Mouse (Mus musculus) neural tube, embryonic 14.5 days (tissue): Measurements from ENCODE around the gene Cox6b1. TPM values are rescaled to one million over a fixed set of nuclear protein-coding genes. Genes with fewer than 3 reads are reported as not detected.

Experiments
- ATAC-seq: fragments of 200-750 bp; cut with Nextera tagmentation; 2 replicates; pipeline ENCODE4 v1.8.0; 2017; ENCODE audit warnings: low read depth, mild to moderate bottlenecking, moderate TSS enrichment, moderate library complexity
- H3K27ac ChIP-seq: fragments of 300-500 bp; sonication (generic); 2 replicates; pipeline ENCODE4 v1.5.1; 2014; ENCODE audit warnings: low read depth, mild to moderate bottlenecking, control low read depth, low read length, moderate library complexity, mixed read lengths
- H3K27me3 ChIP-seq: fragments of 300-500 bp; sonication (generic); 2 replicates; pipeline ENCODE4 v1.6.1; 2014; ENCODE audit warnings: low read length; ENCODE audit not compliant: control insufficient read depth, insufficient read depth
- H3K36me3 ChIP-seq: fragments of 300-500 bp; sonication (generic); 2 replicates; pipeline ENCODE4 v1.6.1; 2014; ENCODE audit warnings: low read length, mixed read lengths; ENCODE audit not compliant: control insufficient read depth, insufficient read depth
- H3K4me1 ChIP-seq: fragments of 300-500 bp; sonication (generic); 2 replicates; pipeline ENCODE4 v1.6.1; 2014; ENCODE audit warnings: low read length; ENCODE audit not compliant: control insufficient read depth, insufficient read depth
- H3K4me2 ChIP-seq: fragments of 300-500 bp; sonication (generic); 2 replicates; pipeline ENCODE4 v1.6.1; 2014; ENCODE audit warnings: mild to moderate bottlenecking, low read depth, low read length, control low read depth
- H3K4me3 ChIP-seq: fragments of 300-500 bp; sonication (generic); 2 replicates; pipeline ENCODE4 v1.5.1; 2014; ENCODE audit warnings: low read depth, low read length, control low read depth, mixed read lengths
- H3K9ac ChIP-seq: fragments of 300-500 bp; sonication (generic); replicated peaks from 2 replicates; pipeline ENCODE4 v1.6.1; 2014; ENCODE audit warnings: low read depth, mild to moderate bottlenecking, control low read depth, low read length, mixed read lengths
- H3K9me3 ChIP-seq: fragments of 300-500 bp; sonication (generic); 2 replicates; pipeline ENCODE4 v1.6.1; 2016; ENCODE audit warnings: low read length; ENCODE audit not compliant: control insufficient read depth
- WGBS: fragments of 180-500 bp; shearing (Covaris S2); extraction: QIAGEN DNeasy Blood & Tissue Kit; methylation state at CpG from one replicate; pipeline ENCODE4 v1.1.7; 2014; 5-methylcytosine and 5-hydroxymethylcytosine counted together
- polyA plus RNA-seq: library from polyadenylated mRNA; unstranded; fragments of >200 nt; fragmentation: Nextera tagmentation; extraction: Ambion mirVana; gene quantifications from 2 replicates; pipeline ENCODE4 v1.2.1, GENCODE M21; 2014

Cox6b1 gene
- polyA plus RNA-seq, 1 experiment from 2014 or later: 1,342 TPM

- no peaks in the 10 kb centered on the region for H3K9me3 ChIP-seq
- no peak overlapping the region for H3K4me3 ChIP-seq
- H3K9ac ChIP-seq: no peak overlapping the region
- no peak overlapping the region for H3K27ac ChIP-seq
- peaks cover 3% of the 10 kb centered on the region; the same call in 1 of the 2 replicates for H3K27me3 ChIP-seq
- 92% methylated on average over 9 of the region's 9 CpGs for WGBS
- no peak overlapping the region for H3K4me2 ChIP-seq
- peaks cover 13% of the 10 kb centered on the region for H3K4me1 ChIP-seq
- ATAC-seq: no peak
- H3K36me3 ChIP-seq: peaks cover 6% of the 10 kb centered on the region; the same call in 1 of the 2 replicates
These were observed 34.9 kb downstream of the Cox6b1 start for GRCm38 (mm10) chr7:30590927-30591604.

GRCm38 (mm10) chr7:30589435-30590301, 36.3 kb downstream of the Cox6b1 start:
- H3K4me3 ChIP-seq: peak overlapping the region; percentile 93
- peak; percentile 72 for ATAC-seq
- H3K27ac ChIP-seq: peak overlapping the region; percentile 92
- H3K4me1 ChIP-seq: peaks cover 13% of the 10 kb centered on the region
- peaks cover 3% of the 10 kb centered on the region; the same call in 1 of the 2 replicates for H3K27me3 ChIP-seq
- H3K9me3 ChIP-seq: no peaks in the 10 kb centered on the region
- 28% methylated on average over 40 of the region's 40 CpGs for WGBS
- H3K4me2 ChIP-seq: peak overlapping the region; percentile 97
- peak overlapping the region; percentile 96 for H3K9ac ChIP-seq
- H3K36me3 ChIP-seq: peaks cover 19% of the 10 kb centered on the region

GRCm38 (mm10) chr7:30588676-30589434, 37.1 kb downstream of the Cox6b1 start, which contains the start of gene Kmt2b:
Kmt2b (minus strand) TSS chr7:30588726.
- H3K36me3 ChIP-seq: peaks cover 28% of the 10 kb centered on the region
- 0% methylated on average over 52 of the region's 68 CpGs for WGBS
- H3K4me3 ChIP-seq: peak within 1 kb of the TSS; percentile 93
- H3K4me1 ChIP-seq: peaks cover 13% of the 10 kb centered on the region
- H3K4me2 ChIP-seq: peak within 1 kb of the TSS; percentile 97
- H3K27ac ChIP-seq: peak within 1 kb of the TSS; percentile 92
- H3K9me3 ChIP-seq: no peaks in the 10 kb centered on the region
- peaks cover 3% of the 10 kb centered on the region; the same call in 1 of the 2 replicates for H3K27me3 ChIP-seq
- ATAC-seq: peak; percentile 93
- H3K9ac ChIP-seq: peak within 1 kb of the TSS; percentile 96

GRCm38 (mm10) chr7:30587842-30588667, 37.9 kb downstream of the Cox6b1 start:
- H3K9ac ChIP-seq: peak overlapping the region; percentile 96
- ATAC-seq: peak; percentile 36
- peaks cover 13% of the 10 kb centered on the region for H3K4me1 ChIP-seq
- H3K27ac ChIP-seq: peak overlapping the region; percentile 92
- no peaks in the 10 kb centered on the region for H3K9me3 ChIP-seq
- peaks cover 36% of the 10 kb centered on the region for H3K36me3 ChIP-seq
- H3K27me3 ChIP-seq: peaks cover 3% of the 10 kb centered on the region; the same call in 1 of the 2 replicates
- under 1% methylated on average over 54 of the region's 67 CpGs for WGBS
- H3K4me3 ChIP-seq: peak overlapping the region; percentile 93
- H3K4me2 ChIP-seq: peak overlapping the region; percentile 97

GRCm38 (mm10) chr7:30586455-30587020, 39.4 kb downstream of the Cox6b1 start:
- no peak overlapping the region for H3K27ac ChIP-seq
- no peak overlapping the region for H3K9ac ChIP-seq
- no peaks in the 10 kb centered on the region for H3K9me3 ChIP-seq
- no peak overlapping the region for H3K4me3 ChIP-seq
- peaks cover 50% of the 10 kb centered on the region for H3K36me3 ChIP-seq
- ATAC-seq: no peak
- 91% methylated on average over 28 of the region's 28 CpGs for WGBS
- H3K4me1 ChIP-seq: peaks cover 13% of the 10 kb centered on the region
- peaks cover 3% of the 10 kb centered on the region; the same call in 1 of the 2 replicates for H3K27me3 ChIP-seq
- H3K4me2 ChIP-seq: peak overlapping the region; percentile 97; the same call in 1 of the 2 replicates

GRCm38 (mm10) chr7:30585170-30585569, 40.8 kb downstream of the Cox6b1 start:
- no peak overlapping the region for H3K9ac ChIP-seq
- no peak overlapping the region for H3K27ac ChIP-seq
- peaks cover 60% of the 10 kb centered on the region for H3K36me3 ChIP-seq
- H3K9me3 ChIP-seq: no peaks in the 10 kb centered on the region
- peaks cover 13% of the 10 kb centered on the region for H3K4me1 ChIP-seq
- no peak for ATAC-seq
- H3K27me3 ChIP-seq: peaks cover 3% of the 10 kb centered on the region; the same call in 1 of the 2 replicates
- H3K4me2 ChIP-seq: no peak overlapping the region
- H3K4me3 ChIP-seq: no peak overlapping the region
- 97% methylated on average over 7 of the region's 7 CpGs for WGBS

- Histone ChIP-seq H3K27me3 (peaks cover 3% of the 10 kb centered on the region; the same call in 1 of the 2 replicates), H3K27ac (no peak overlapping the region), H3K9ac (no peak overlapping the region), H3K4me2 (no peak overlapping the region), H3K9me3 (no peaks in the 10 kb centered on the region), H3K4me1 (peaks cover 13% of the 10 kb centered on the region), H3K36me3 (peaks cover 69% of the 10 kb centered on the region), H3K4me3 (no peak overlapping the region)
- 93% methylated on average over 10 of the region's 10 CpGs for WGBS
- ATAC-seq: no peak
These were observed 41.6 kb downstream of the Cox6b1 start for GRCm38 (mm10) chr7:30584339-30584738.

- peaks cover 94% of the 10 kb centered on the region for H3K36me3 ChIP-seq
- no peak overlapping the region for H3K4me2 ChIP-seq
- WGBS: 97% methylated on average over 16 of the region's 16 CpGs
- H3K9me3 ChIP-seq: no peaks in the 10 kb centered on the region
- no peak overlapping the region for H3K9ac ChIP-seq
- no peak for ATAC-seq
- H3K27ac ChIP-seq: no peak overlapping the region
- H3K4me1 ChIP-seq: peaks cover 1% of the 10 kb centered on the region; the same call in 1 of the 2 replicates
- no peaks in the 10 kb centered on the region for H3K27me3 ChIP-seq
- H3K4me3 ChIP-seq: no peak overlapping the region
These were observed 44.4 kb downstream of the Cox6b1 start for GRCm38 (mm10) chr7:30581547-30581946.
